Comparison of ENCODE assay signal across 16 mouse cellular contexts in the genomic region with DNA sequence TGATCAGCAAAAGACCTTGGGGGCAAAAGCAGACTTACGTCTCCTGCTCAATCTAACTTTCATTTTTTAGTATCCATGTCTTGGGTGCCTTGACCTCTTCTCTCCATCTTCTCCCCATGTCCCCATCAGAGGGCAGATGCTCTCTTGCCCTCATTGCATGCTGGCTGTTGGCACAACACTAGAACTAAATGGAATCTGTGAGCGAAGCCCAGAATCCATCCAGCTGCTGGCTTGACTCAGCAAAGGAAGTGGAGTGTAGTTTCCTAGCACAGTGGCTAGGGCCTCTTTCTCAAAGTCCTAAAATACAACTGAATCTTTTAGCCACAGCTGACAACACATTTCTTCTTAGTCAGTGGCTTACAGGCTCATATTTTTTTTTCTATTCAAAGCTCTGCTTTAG.
DNase-seq lines count a peak whose midpoint lies in the region; ATAC-seq and TF ChIP-seq lines count a peak whose summit lies in the region.
"Had no signal": no experiment of that assay in that cellular context is flagged by ENCODE, and none has a peak within 500 bp of the region (broad histone marks: within the 10 kb centered on the region; RNA-seq: fewer than 3 reads in every experiment).

No protein-coding gene starts in this region.

- no peak for TF ChIP-seq CTCF in layer of hippocampus, adult 2 months (conservative IDR thresholded peaks at IDR 0.05)

- H3K27me3 ChIP-seq in limb, embryonic 14.5 days (ENCODE audit: control insufficient read depth, insufficient read depth, low read length), result no peaks in the 10 kb centered on the region
- no peaks in the 10 kb centered on the region for H3K27me3 ChIP-seq in limb, embryonic 10.5 days (ENCODE audit: low read depth, poor library complexity, severe bottlenecking)
- H3K27me3 ChIP-seq: forebrain, embryonic 15.5 days; heart, embryonic 13.5 days; hindbrain, embryonic 15.5 days; liver, embryonic 13.5 days had no signal

- H3K9ac ChIP-seq in limb, embryonic 14.5 days (ENCODE audit: low read depth, low read length, severe bottlenecking), result no peak overlapping the region
- H3K9ac ChIP-seq: forebrain, embryonic 15.5 days; heart, embryonic 13.5 days; hindbrain, embryonic 15.5 days; liver, embryonic 13.5 days had no signal

- ATAC-seq in limb, embryonic 14.5 days (ENCODE audit: low FRiP score, low read depth), result peak; percentile 66; the same call in 1 of the 2 replicates

- TF ChIP-seq POLR2A in limb, embryonic 14.5 days (IDR thresholded peaks at IDR 0.05; ENCODE audit: borderline replicate concordance, extremely low read depth, insufficient read depth, insufficient read length), result no peak

- WGBS in limb, embryonic 14.5 days, result 70% methylated on average over 2 of the region's 2 CpGs
- WGBS in limb, embryonic 10.5 days, result 85% methylated on average over 2 of the region's 2 CpGs

- no peak overlapping the region for H3K4me3 ChIP-seq in limb, embryonic 14.5 days (replicated peaks; ENCODE audit: low read length)
- no peak overlapping the region for H3K4me3 ChIP-seq in limb, embryonic 10.5 days
- no peak overlapping the region for H3K4me3 ChIP-seq in brown adipose tissue, adult 24 weeks (ENCODE audit: insufficient read depth, low read depth, low read length)
- H3K4me3 ChIP-seq in layer of hippocampus, adult 2 months, result no peak overlapping the region
- H3K4me3 ChIP-seq: forebrain, embryonic 15.5 days; heart, embryonic 13.5 days; hindbrain, embryonic 15.5 days; liver, embryonic 13.5 days had no signal

- H3K9me3 ChIP-seq in limb, embryonic 14.5 days (ENCODE audit: control insufficient read depth, low read length), result no peaks in the 10 kb centered on the region
- no peaks in the 10 kb centered on the region for H3K9me3 ChIP-seq in limb, embryonic 10.5 days (replicated peaks)
- H3K9me3 ChIP-seq: forebrain, embryonic 15.5 days; G1E; heart, embryonic 13.5 days; hindbrain, embryonic 15.5 days; liver, embryonic 13.5 days had no signal

- H3K36me3 ChIP-seq in limb, embryonic 14.5 days (ENCODE audit: control insufficient read depth, insufficient read depth, low read length), result 0 out of 2 replicates have a peak, but pooled peaks cover 4% of the 10 kb centered on the region
- H3K36me3 ChIP-seq in limb, embryonic 10.5 days, result no peaks in the 10 kb centered on the region
- H3K36me3 ChIP-seq: G1E; liver, embryonic 13.5 days had no signal

- no peaks in the 10 kb centered on the region for H3K4me1 ChIP-seq in limb, embryonic 14.5 days (ENCODE audit: control insufficient read depth, insufficient read depth, low read length)
- H3K4me1 ChIP-seq in limb, embryonic 10.5 days, result no peaks in the 10 kb centered on the region
- H3K4me1 ChIP-seq in brown adipose tissue, adult 24 weeks (ENCODE audit: control insufficient read depth, insufficient read depth, insufficient read length, low read length), result no peaks in the 10 kb centered on the region
- H3K4me1 ChIP-seq: forebrain, embryonic 15.5 days; heart, embryonic 13.5 days; hindbrain, embryonic 15.5 days had no signal

- no peak overlapping the region for H3K27ac ChIP-seq in limb, embryonic 14.5 days (replicated peaks; ENCODE audit: low read depth, low read length)
- no peak overlapping the region for H3K27ac ChIP-seq in limb, embryonic 10.5 days
- H3K27ac ChIP-seq in brown adipose tissue, adult 24 weeks (replicated peaks; ENCODE audit: low read depth, low read length), result peak overlapping the region; percentile 21; the same call in 1 of the 2 replicates
- H3K27ac ChIP-seq in layer of hippocampus, adult 2 months, result no peak overlapping the region; the same call in 1 of the 2 replicates
- H3K27ac ChIP-seq: forebrain, embryonic 15.5 days; heart, embryonic 13.5 days; hindbrain, embryonic 15.5 days; kidney, postnatal 0 days; liver, embryonic 13.5 days had no signal

- peak; percentile 48 for DNase-seq in gastrocnemius, postnatal 25 days
- no peak for DNase-seq in gastrocnemius, adult 8-10 months (ENCODE audit: low spot score in 2 of 2)
- DNase-seq in limb, embryonic 14.5 days (ENCODE audit: low spot score), result no peak
- DNase-seq in limb, embryonic 10.5 days (ENCODE audit: low spot score), result no peak
- peak; percentile 15 for DNase-seq in heart, postnatal 4 days
- no peak for DNase-seq in layer of hippocampus, adult 2 months (ENCODE audit: low spot score in 2 of 2)
- no peak for DNase-seq in embryo, embryonic 10 days (ENCODE audit: low spot score)
- DNase-seq: adrenal gland, postnatal 36 days; cerebellum, adult 11 months; liver, embryonic 13.5 days had no signal

- H3K4me2 ChIP-seq in limb, embryonic 14.5 days (replicated peaks; ENCODE audit: low read depth, low read length, severe bottlenecking), result no peak overlapping the region
- H3K4me2 ChIP-seq: forebrain, embryonic 15.5 days; heart, embryonic 13.5 days; hindbrain, embryonic 15.5 days; liver, embryonic 13.5 days had no signal

Comparison
In these comparisons a context has a peak if more than half of its experiments do, and no peak if none do; other contexts are left out.
1. DNase-seq: peak in gastrocnemius, postnatal 25 days (single experiment) and heart, postnatal 4 days (single experiment); none in gastrocnemius, adult 8-10 months (0 of 2), limb, embryonic 14.5 days (single experiment), limb, embryonic 10.5 days (single experiment), layer of hippocampus, adult 2 months (0 of 2) and embryo, embryonic 10 days (single experiment).